Mouse (Mus musculus) heart, adult 18-20 months (tissue): ENCODE measurements around the gene Sirt3. TPM values are rescaled to one million over a fixed set of nuclear protein-coding genes. Genes with fewer than 3 reads are reported as not detected.

Source experiments
- DNase-seq, 2 experiments: peaks; one replicate each; pipeline ENCODE4 v3.0.0; 2021 to 2022; ENCODE audit warnings: mixed read lengths in 1 of 2
- long read RNA-seq, 2 experiments: library from polyadenylated mRNA; stranded (forward); transcript quantifications; one replicate each; pipeline ENCODE4 v2.0.0; 2021
- total RNA-seq, 2 experiments: library from RNA; stranded (reverse); gene quantifications; 2 replicates each; pipeline ENCODE4 v1.2.3; 2021

Gene Sirt3
- 10 to 100 TPM; 61.9 to 69.3 TPM for total RNA-seq
- long read RNA-seq, experiment 1, transcript Sirt3-202 (7 exons, 1,416 nt), result major isoform, 13 of 102 reads
- long read RNA-seq, experiment 1, partial matches to known transcripts, result 2 of 102 reads
- long read RNA-seq, experiment 1, other reads (novel, unspliced or antisense), result 85 of 102 reads
- long read RNA-seq, experiment 2, transcript Sirt3-202 (7 exons, 1,416 nt), result major isoform, 6 of 63 reads
- long read RNA-seq, experiment 2, partial matches to known transcripts, result 4 of 63 reads
- long read RNA-seq, experiment 2, other reads (novel, unspliced or antisense), result 53 of 63 reads

DNA sequence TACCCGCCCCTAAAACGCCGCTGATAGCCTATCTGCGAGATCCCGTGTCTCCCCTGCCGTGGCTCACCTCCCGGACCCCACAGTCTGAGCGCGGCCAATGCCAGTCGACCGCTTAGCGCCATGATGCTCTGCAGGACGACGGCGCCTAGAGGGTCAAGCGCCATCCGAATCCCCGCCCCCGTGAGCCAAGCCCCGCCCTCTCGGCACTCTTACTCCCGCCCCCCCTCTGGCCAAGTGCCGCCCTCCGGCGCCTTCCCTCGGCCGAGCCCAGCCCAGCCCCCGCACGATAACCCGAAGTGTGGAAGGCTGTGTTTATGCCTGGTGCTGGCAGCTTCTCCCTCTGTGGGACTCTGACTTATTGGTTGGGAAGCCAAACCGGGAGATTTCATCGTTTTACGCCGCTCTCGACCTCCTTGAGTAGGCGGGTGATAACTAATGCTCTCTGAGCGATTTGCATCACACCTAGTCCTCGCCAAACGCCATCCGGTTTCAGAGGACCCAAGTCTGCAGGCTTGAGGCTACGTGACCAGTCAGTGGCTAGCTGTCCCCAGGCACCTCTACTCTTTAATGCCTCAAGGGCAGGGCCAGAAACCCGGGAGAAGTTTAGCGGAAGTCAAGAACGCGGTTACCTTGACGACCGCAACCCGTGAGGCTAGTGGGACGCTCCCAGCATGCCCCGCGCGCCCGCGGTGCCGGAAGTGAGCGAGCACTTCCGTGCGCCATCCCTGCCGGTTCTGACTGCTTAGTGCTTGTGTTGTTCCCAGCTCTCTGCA, at the start of gene Sirt3, which contains the start of gene Psmd13:
Sirt3 (minus strand) TSS at position 614 of the 773 bp plus-strand sequence.
Psmd13 (plus strand) TSS at position 273 of the 773 bp plus-strand sequence.
- peak; percentile 96 for DNase-seq

DNA sequence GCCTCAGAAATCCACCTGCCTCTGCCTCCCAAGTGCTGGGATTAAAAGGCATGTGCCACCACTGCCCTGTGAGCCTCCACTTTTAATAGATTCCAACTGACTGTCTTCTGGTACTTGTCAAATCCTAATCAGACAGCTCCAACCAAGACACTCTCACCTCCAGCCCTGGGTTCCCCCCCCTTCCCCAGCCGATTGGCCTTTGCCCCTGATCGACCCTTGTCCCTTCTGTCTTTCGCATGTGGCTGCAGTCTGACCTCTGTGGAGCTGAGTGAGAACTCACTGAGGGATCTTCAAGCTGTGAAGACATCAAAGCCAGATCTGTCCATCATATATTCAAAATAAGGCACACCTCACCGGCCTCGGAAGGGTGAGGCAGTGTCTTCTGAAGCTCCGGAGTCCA, 45.1 kb upstream of the Sirt3 start:
- no peak for DNase-seq

DNA sequence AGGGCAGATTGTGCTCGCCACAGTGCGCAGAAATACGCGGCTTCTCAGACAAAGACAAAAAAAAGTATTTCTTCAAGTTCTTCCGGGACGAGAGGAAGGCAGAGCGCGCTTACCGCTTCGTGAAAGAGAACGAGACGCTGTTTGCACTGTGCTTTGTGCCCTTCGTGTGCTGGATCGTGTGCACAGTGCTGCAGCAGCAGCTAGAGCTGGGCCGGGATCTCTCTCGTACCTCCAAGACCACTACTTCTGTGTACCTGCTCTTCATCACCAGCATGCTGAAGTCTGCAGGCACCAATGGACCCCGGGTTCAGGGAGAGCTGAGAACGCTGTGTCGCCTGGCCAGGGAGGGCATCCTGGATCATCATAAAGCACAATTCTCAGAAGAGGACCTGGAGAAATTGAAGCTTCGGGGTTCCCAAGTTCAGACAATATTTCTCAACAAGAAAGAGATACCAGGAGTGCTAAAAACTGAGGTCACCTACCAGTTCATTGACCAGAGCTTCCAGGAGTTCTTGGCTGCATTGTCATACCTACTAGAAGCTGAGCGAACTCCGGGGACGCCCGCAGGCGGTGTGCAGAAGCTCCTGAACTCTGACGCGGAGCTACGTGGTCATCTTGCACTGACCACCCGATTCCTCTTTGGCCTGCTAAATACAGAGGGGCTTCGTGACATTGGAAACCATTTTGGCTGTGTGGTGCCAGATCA, 41.1 kb upstream of the Sirt3 start:
- no peak for DNase-seq

DNA sequence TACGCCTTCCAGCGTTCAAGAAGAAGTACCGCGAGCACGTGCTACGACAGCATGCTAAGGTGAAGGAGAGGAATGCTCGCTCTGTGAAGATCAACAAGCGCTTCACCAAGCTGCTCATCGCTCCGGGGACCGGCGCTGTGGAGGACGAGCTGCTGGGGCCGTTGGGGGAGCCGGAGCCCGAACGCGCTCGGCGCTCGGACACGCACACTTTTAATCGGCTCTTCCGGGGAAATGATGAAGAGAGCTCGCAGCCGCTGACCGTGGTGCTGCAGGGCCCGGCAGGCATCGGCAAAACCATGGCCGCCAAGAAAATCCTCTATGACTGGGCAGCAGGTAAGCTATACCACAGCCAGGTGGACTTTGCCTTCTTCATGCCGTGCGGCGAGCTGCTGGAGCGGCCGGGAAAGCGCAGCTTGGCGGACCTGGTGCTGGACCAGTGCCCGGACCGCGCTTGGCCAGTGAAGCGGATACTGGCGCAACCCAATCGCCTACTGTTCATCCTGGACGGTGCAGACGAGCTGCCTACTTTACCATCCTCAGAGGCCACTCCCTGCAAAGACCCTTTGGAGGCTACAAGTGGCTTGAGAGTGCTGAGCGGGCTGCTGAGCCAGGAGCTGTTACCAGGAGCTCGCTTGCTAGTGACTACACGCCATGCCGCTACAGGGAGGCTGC, 40.4 kb upstream of the Sirt3 start:
- peak in 1 of 2 experiments; percentile 68 for DNase-seq

DNA sequence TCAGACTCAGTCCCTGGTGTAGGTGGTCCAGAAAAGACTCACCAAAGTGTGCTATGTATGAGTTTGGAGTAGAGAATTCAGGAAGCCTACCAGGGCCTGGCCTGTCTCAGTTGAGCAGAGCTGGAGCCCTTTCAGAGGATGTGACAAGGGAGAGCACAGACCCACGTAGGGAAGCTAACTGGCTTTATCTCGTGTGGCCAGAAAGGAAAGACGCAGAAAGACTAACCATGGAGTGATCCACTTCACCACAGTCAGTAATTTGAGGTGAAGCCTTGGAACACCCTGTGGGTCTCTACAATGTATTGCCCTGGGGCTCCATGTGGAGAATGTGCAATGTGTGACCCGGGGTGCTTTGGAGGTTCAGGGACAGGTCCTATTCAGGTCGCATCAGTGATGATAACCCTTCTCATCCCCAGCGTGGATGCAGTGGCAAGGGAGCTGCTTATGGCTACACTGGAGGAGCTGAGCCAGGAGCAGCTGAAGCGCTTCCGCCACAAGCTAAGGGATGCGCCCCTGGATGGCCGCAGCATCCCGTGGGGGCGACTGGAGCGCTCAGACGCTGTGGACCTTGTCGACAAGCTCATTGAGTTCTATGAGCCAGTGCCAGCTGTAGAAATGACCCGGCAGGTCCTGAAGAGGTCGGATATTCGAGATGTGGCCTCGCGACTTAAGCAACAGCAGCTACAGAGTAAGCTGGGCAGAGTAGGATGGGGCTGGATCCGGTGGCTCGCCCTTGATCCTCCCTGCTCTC, 39.3 kb upstream of the Sirt3 start:
- no peak for DNase-seq

DNA sequence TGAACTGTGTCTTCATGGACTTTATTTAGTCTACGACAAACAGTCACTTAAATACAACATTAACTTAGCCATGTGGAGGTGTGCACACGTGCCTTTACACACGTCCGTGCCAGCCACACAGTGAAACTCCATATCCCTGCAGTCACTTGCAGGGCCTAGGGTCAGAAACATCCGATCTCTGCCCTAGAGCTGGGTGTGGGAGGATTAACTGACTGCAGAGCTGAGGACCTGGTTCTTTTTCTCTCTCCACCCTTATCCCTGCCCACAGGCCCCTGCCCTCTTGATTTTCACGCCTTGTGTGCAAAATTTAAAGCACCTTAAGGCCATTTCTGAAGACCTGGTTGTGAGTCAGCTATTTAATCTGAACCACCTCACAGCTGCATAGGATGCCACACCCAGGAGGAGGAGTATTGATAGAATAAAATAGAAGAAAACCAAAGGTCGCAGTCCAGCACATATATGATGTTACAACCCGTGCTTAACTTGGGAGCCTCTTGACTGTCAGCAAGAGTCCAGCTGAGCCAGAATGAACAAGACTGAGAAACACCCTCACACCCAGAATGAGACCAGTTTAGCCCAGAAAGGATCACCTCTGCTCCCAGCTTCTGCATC, 38.4 kb upstream of the Sirt3 start, which contains the start of gene Nlrp6:
Nlrp6 (plus strand) TSS at position 485 of the 612 bp plus-strand sequence.
- DNase-seq, result no peak

DNA sequence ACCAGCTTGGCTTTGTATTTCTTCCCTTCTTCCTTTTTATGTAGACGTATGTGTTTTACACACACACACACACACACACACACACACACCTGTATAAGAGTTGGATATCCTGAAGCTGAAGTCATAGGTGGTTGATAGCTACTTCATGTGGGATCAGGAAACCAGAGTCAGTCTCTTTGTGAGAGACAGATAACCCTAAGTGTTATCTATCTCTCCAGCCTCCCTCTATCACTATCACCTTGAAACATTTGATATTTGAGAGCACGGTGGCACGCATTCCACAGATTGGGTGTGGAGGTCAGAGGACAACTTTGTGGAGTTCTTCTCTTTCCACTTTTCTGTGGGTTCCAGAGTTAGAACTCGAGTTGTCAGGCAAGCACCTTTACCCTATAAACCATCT, 37.8 kb upstream of the Sirt3 start:
- DNase-seq, result no peak

DNA sequence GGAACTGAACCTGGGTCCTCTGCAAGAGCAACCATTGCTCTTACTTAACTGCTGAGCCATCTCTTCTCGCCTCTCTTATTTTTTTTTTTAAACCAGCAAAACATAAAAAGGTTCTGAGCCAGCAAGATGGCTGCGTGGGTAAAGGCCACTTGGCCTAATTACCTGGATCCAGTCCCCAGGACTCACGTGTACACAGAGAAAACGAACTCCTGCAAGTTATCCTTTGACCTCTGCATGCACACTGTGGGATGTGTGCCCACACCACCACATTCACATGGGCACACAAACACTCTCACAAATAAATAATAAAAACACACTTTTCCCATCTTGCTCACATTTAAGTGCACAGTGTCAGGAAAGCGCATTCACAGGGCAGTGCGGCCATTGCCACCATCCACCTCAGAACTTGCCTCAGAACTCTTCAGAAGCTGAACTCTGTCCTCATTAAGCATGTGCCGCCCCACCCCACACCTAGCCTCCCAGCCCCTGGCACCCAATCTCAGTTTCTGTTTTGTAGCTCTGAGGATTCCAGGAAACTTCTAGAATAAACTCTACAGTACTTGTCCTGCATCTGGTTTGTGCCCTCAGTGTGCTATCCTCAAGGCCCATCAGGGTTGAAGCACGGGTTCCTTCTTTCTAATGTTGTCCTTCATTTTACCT, 32.1 kb upstream of the Sirt3 start:
- no peak for DNase-seq

DNA sequence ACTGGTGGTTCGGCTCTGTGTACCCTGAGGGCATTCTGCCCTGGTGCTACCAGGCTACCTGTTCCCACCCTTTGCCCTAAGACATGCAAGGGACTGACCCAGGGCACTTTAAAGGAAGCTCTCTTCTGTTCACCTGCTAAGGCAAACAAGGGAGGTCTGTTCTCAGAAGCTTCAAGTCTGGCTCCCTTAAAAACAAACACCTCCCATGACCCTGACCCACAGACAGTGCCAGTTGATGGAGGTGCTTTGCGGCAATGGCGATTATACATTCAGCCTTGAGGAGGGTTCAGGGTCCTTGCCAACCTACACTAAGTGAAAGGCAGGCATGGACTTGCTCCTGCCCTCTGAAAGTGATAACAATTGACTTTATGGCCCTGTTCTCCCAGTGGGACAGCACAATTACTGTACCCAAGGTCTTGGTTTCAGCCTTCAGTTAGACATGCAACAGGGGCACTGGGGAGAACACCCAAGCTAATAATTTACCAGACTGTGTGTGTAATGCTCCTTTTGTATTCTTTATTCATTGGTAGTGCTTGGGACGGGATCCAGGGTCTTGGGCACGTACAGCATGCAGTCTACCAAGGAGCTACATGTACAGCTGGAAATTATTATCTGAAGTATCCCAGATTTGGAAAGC, 30.9 kb upstream of the Sirt3 start:
- DNase-seq, result no peak

DNA sequence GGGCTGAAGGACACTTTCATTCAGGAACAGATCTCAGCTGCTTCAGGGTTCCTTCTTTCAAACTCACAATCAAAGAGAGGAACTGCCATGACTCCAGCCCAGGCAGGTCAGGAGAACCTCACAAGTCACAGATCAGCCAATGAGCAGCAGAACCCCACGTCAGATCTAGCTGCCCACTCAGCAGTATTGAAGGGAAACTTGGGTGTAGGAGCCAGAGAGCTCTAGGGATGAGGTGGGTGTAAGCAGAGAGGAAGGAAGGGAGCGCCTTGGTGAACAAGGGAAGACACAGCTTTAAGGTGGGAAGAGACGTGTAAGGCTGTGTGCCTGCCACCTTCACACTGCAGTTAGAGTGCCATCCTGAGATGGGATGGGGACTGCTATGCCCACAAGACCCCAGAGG, 30.2 kb upstream of the Sirt3 start:
- no peak for DNase-seq

DNA sequence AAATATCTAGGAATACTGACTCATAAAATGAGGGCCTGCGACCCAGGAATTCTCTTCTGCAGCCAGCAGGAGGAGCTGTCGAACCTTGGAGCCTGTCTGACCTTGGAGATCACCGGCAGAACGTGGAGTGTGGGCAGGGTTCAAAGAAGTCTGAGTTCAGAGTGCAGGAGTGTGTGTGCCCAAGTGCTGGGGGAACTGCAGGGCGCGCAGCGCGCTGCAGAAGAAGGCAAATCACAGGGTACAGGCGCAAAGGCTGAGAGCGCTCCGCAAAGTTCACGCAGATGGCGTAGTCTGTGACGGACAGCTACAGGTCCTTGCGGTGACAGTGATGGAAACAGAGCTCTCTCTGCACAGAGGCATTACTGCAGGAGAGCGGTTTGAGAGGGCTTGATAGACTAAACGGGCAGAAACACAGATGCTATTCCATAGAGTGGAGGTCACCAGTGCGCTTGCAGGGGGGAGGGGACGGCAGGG, 26.6 kb upstream of the Sirt3 start:
- DNase-seq, result peak; percentile 82 to 92

DNA sequence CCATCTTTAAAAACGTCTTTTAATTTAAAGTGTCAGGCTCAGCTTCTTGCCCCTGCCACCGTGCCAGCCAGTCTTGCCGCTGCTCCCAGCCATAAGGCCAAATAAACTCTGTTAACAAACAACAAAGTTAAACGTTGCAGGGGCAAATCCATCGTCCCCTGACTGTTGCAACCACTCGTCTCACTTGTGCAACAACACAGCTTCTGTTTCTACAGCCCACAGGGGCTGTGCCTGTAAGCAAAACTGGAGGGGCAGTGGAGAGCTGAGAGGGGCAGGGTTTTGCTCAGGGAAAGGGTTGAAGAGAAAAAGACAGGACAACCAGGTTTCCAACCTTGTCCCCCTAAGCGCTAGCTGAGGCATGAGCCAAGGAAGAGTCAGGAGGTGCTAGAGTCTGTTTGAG, 26.1 kb upstream of the Sirt3 start:
- DNase-seq, result no peak

DNA sequence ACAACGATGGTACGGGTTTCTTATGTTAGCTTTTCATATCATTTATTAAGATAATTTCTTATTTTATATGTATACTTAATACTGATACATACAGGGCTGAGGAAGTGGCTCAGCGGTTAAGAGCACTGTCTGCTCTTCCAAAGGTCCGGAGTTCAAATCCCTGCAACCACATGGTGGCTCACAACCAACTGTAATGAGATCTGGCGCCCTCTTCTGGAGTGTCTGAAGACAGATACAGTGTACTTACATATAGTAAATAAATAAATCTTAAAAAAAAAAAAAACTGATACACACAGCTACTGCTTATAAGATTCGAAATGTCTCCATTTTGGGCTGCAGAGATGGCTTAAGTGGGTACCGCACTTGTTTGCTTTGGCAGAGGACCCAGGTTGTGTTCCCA, 25.6 kb upstream of the Sirt3 start:
- no peak for DNase-seq

DNA sequence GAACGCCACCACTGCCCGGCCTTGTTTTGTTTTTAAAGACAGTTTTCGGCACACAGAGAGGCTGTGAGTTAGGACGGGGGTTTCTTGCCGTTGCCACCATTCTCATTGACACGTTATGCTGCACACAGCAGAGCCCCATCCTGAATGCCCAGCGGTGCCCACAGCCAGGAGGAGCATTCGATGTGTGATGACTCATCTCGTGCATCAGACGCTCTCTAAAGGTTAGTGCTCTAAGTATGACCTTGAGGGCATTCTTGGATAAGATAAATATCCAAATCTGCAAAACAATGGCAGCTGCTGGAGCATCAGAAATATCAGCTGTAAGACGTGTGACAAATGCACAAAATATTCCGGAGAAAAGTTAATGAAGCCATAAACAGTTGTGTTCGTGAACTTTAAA, 25.0 kb upstream of the Sirt3 start:
- DNase-seq, result no peak

DNA sequence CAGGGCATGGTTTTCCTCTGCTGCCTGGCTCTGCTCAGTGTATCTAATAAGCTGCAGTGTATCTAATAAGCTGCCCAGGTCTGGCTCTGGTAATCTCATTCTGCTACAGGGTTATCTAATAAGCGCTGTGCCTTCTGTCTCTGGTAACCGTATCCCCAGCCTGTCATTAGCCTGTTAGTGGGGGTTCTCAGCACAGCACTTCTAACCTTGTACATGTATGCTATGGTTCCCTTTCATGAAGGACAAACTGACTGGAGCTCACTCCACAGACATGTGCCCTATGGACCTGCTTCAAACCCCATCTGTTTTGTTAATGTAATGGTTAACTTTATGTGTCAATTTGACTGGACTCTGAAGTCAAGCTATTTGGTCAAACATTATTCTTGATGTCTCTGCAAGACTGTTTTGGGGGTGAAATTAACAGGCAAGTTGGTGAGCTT, 23.6 kb upstream of the Sirt3 start:
- DNase-seq, result no peak

DNA sequence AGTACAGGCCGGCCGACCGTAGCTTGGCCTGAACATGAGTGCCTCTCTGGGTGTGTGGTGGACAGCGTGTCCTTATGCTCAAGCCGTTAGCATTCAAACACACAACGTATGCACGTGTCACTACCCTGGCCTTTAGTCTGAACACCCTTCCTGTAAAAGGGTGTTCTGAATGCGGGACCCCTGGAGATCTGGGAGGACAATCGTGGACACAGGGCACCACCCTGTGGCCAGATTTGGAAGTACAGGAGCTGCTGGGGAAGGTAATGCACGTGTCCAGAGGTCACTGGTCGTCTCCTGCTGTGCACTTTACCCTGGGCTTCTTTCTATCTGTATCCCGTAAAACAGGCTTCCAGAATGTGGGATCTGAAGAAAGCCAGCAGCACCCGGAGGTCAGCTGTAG, 21.1 kb upstream of the Sirt3 start:
- DNase-seq, result peak; percentile 70 to 92

DNA sequence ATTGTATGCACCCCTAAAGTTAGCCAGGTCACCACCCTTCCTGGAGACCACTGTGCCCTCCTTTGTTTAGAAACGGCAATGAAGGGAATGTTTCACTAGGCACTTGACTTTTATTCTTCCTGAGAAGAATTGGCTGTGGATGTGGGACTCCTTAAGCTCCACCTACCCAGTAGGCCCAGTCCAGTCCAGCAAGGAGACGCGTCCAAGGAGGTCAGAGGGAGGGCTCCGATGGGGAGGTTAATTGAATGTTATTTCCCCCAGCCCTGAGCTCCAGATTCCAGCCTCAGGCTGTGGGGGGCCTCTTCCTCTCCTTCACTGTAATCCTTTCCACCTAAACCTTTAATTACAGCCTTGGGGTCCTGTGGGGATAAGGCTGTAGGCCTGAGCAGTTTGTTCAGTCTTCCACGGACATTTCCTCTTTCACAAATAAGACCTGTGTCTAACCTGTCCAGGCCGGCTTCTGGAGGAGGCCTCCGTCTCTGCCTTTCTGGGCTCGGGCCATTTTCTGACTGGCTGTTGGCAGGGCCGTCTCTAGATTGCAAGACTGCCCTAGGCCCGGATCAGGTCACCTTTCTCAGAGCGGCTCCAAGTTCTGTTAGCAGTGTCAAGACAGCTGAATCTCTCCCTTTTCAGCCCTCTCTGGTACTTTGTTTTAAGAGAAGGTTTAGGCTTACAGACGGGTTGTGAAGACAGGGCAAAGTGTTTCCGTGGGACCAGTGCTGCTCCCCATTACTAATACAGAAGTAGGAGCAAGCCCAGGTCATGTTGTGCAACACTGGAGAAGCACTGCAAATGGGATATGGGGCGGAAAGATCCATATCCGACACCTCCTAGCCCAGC, 20.1 kb upstream of the Sirt3 start:
- peak; percentile 34 to 40 for DNase-seq

DNA sequence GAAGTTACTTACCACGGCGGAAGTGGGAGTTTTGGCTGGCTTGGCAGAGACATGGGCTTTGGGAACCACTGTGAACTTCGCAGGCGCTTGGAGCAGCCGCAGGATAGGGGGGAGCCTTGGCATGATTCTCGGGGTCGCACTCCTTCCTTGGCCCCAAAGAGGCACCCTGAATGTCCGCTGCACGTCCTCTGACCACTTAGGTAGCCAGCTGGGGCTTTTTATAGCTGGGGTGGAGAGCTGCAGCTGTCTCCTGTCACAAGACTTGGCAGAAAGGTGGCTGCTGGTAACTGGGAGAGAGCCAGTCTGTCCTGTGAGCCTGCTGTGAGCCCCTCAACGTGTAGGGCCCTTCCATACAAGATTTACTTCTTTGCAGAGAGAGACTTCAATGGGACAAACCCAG, 18.1 kb upstream of the Sirt3 start, which contains the start of gene Cox8b:
Cox8b (minus strand) TSS at position 227 of the 400 bp plus-strand sequence.
- peak; percentile 72 to 75 for DNase-seq

DNA sequence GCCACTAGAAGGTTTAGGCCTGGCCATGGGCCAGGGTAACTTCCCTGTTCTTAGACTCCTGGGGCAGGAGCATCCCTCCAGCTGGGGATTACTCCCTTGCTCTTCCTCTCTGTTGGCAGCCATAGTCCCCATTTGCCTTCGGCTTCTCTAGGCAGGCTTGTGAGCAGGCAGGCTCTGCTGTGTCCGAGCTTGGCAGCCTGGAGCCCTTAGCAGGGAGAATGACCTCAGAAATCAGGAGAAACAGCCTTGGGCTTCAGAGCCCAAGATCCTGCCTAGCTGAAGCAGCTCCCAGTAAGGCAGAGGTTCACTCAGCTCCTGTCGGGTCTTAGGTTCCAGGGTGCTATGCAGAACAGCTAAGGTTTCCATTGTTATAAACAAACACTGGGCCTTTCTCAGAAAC, 17.0 kb upstream of the Sirt3 start:
- peak in 1 of 2 experiments; percentile 44 for DNase-seq
